Mouse (Mus musculus): ENCODE results near the gene Map2k2. TPM values are rescaled to one million over a fixed set of nuclear protein-coding genes. Genes with fewer than 3 reads are reported as not detected.

The Map2k2 gene
- polyA plus RNA-seq, 1 experiment from 2014 or later: 229 TPM

- 2% methylated on average over 35 of the region's 35 CpGs for WGBS
- H3K36me3 ChIP-seq: peaks cover 37% of the 10 kb centered on the region
- H3K4me2 ChIP-seq: peak overlapping the region; percentile 63
- peak; percentile 82 for ATAC-seq (ENCODE audit: insufficient number of reproducible peaks, insufficient read depth, low FRiP score, low TSS enrichment, low read depth)
- H3K27ac ChIP-seq: peak overlapping the region; percentile 99
- peak overlapping the region; percentile 94 for H3K4me3 ChIP-seq (replicated peaks)
- H3K9me3 ChIP-seq: no peaks in the 10 kb centered on the region
- H3K27me3 ChIP-seq: no peaks in the 10 kb centered on the region
- H3K4me1 ChIP-seq (replicated peaks): peaks cover 21% of the 10 kb centered on the region
- peak overlapping the region; percentile 95 for H3K9ac ChIP-seq (replicated peaks)
Observed at GRCm38 (mm10) chr10:81106113-81106721, 502 bp downstream of the Map2k2 start.

DNA sequence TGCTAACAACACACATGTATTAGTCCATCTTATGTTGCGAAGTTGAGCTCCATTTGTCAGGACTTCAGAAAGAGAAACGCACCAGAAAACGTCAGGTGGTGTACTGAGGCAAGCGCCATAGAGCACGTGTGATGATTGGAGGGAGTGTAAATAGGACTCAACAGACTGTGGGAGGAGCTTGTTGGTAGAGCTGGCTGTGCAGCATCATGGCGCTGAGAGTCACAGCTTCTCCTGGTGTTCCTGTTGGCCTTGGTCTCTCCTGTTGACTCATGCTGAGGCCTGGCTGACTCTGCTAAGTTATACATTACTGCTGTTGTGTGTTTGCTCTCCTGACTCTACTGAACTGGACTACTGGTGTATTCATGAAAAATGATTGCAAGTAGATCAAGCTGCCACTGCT lies 7.2 kb downstream of the Map2k2 start:
- 91% methylated on average over 6 of the region's 6 CpGs for WGBS

GRCm38 (mm10) chr10:81119625-81120024 lies 13.9 kb downstream of the Map2k2 start:
- WGBS: 94% methylated on average over 10 of the region's 10 CpGs
- H3K9ac ChIP-seq (replicated peaks): no peak overlapping the region
- H3K27me3 ChIP-seq: no peaks in the 10 kb centered on the region
- no peak for ATAC-seq (ENCODE audit: insufficient number of reproducible peaks, insufficient read depth, low FRiP score, low TSS enrichment, low read depth)
- peaks cover 98% of the 10 kb centered on the region for H3K36me3 ChIP-seq
- no peaks in the 10 kb centered on the region for H3K4me1 ChIP-seq (replicated peaks)
- no peaks in the 10 kb centered on the region for H3K9me3 ChIP-seq
- no peak overlapping the region for H3K4me3 ChIP-seq (replicated peaks)
- H3K4me2 ChIP-seq: no peak overlapping the region
- no peak overlapping the region for H3K27ac ChIP-seq

More for the DNA sequence above, 7.2 kb downstream of the Map2k2 start:
- peaks cover 95% of the 10 kb centered on the region for H3K36me3 ChIP-seq
- no peak overlapping the region for H3K27ac ChIP-seq
- no peak overlapping the region for H3K4me2 ChIP-seq
- H3K9ac ChIP-seq (replicated peaks): no peak overlapping the region
- no peaks in the 10 kb centered on the region for H3K9me3 ChIP-seq
- no peak overlapping the region for H3K4me3 ChIP-seq (replicated peaks)
- H3K4me1 ChIP-seq (replicated peaks): no peaks in the 10 kb centered on the region
- ATAC-seq (ENCODE audit: insufficient number of reproducible peaks, insufficient read depth, low FRiP score, low TSS enrichment, low read depth): no peak
- H3K27me3 ChIP-seq: no peaks in the 10 kb centered on the region

DNA sequence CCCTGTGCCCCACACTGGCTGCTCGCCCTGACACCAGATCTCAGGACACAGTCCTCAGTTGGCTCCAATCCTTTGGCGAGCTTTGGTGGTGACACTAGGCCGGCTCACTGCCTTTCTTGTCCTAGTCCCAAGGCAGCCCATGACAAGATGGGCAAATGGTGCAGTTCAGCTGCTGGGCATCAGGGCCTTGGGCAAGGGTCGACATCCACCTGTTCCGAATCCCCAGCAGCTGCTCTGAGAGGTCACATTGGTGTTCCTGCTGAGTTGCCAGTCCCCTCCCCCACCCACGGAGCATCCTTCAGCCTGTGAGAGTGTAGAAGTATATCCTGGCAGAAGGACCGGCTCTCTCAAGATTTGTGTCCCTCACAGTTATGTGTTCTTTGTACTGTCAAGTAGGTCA lies 14.9 kb downstream of the Map2k2 start:
- H3K36me3 ChIP-seq: peaks cover 91% of the 10 kb centered on the region
- H3K9ac ChIP-seq (replicated peaks): 0 out of 2 replicates have a peak overlapping the region, but pooled peaks have one; percentile 37
- no peaks in the 10 kb centered on the region for H3K9me3 ChIP-seq
- WGBS: 81% methylated on average over 7 of the region's 7 CpGs
- ATAC-seq (ENCODE audit: insufficient number of reproducible peaks, insufficient read depth, low FRiP score, low TSS enrichment, low read depth): no peak
- no peaks in the 10 kb centered on the region for H3K4me1 ChIP-seq (replicated peaks)
- H3K27ac ChIP-seq: no peak overlapping the region
- no peaks in the 10 kb centered on the region for H3K27me3 ChIP-seq
- H3K4me3 ChIP-seq (replicated peaks): no peak overlapping the region
- H3K4me2 ChIP-seq: no peak overlapping the region

DNA sequence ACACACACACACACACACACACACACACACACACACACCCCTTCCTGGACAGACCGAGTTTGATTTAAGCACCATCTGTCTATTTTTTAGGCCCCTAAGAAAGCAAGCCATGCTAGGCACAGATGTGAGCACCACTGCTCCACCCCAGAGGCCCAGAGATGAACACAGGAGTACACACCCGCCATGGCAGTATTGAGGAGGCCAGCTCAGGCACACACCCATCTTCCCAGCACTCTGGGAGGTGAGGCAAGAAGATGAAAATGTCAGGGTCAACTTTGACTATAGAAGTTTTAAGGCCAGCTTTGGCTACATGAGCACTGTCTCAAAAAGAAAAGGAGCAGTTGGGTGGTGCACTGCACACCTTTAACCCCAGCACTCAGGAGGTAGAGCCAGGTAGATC lies 17.2 kb downstream of the Map2k2 start:
- Histone ChIP-seq H3K9ac (replicated peaks) (no peak overlapping the region), H3K36me3 (peaks cover 71% of the 10 kb centered on the region), H3K9me3 (no peaks in the 10 kb centered on the region), H3K27ac (no peak overlapping the region), H3K4me2 (no peak overlapping the region), H3K4me1 (replicated peaks) (peaks cover 5% of the 10 kb centered on the region; the same call in 1 of the 2 replicates), H3K4me3 (replicated peaks) (no peak overlapping the region), H3K27me3 (peaks cover 8% of the 10 kb centered on the region; the same call in 1 of the 2 replicates)
- 82% methylated on average over 2 of the region's 2 CpGs for WGBS
- ATAC-seq (ENCODE audit: insufficient number of reproducible peaks, insufficient read depth, low FRiP score, low TSS enrichment, low read depth): no peak

DNA sequence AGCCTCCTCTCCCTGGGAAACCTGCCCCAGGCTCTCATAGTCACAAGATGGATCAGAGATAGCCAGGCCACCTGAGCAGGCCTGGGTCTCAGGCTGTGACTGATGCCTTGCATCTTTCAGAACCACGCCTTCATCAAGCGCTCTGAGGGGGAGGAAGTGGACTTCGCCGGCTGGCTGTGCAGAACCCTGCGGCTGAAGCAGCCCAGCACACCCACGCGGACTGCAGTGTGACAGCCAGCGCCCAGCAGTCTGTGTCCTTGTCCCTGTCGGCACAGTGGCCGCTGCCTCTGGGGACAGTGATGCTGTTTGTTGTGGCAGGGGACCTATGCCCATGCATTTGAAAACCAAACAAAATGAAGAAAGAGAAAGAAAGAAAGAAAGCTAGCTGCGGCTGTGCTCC lies 17.8 kb downstream of the Map2k2 start:
- H3K36me3 ChIP-seq: peaks cover 65% of the 10 kb centered on the region
- peaks cover 9% of the 10 kb centered on the region for H3K4me1 ChIP-seq (replicated peaks)
- H3K4me3 ChIP-seq (replicated peaks): no peak overlapping the region
- no peaks in the 10 kb centered on the region for H3K9me3 ChIP-seq
- H3K27ac ChIP-seq: no peak overlapping the region
- WGBS: 87% methylated on average over 11 of the region's 11 CpGs
- no peak for ATAC-seq (ENCODE audit: insufficient number of reproducible peaks, insufficient read depth, low FRiP score, low TSS enrichment, low read depth)
- peaks cover 14% of the 10 kb centered on the region; the same call in 1 of the 2 replicates for H3K27me3 ChIP-seq
- no peak overlapping the region for H3K9ac ChIP-seq (replicated peaks)
- no peak overlapping the region for H3K4me2 ChIP-seq

DNA sequence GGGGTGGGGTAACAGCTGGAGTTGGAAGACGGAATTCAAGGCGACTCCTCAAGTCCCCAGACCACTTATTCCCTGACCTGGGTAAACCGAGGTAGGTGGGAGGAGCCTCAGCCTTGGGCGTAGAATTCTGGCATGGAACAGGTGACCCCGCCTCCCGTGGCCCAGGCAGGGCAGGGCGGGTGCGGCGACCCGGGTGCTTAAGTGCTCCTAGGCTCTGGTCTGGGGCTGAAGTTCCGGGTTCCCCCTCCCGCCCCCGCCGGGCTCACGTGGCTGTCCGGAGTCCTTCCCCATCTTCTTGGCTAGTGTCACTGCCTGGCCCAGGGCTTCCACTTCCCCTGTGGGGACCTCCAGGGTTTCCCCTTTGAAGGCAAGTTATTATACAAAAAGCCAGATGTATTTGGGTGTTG lies 28.5 kb downstream of the Map2k2 start:
- H3K36me3 ChIP-seq: no peaks in the 10 kb centered on the region
- H3K4me3 ChIP-seq (replicated peaks): peak overlapping the region; percentile 18
- H3K4me1 ChIP-seq (replicated peaks): peaks cover 39% of the 10 kb centered on the region
- peaks cover 49% of the 10 kb centered on the region for H3K27me3 ChIP-seq
- no peaks in the 10 kb centered on the region for H3K9me3 ChIP-seq
- ATAC-seq (ENCODE audit: insufficient number of reproducible peaks, insufficient read depth, low FRiP score, low TSS enrichment, low read depth): no peak
- 3% methylated on average over 16 of the region's 16 CpGs for WGBS
- 0 out of 2 replicates have a peak overlapping the region, but pooled peaks have one; percentile 15 for H3K4me2 ChIP-seq
- no peak overlapping the region for H3K9ac ChIP-seq (replicated peaks)
- H3K27ac ChIP-seq: no peak overlapping the region

DNA sequence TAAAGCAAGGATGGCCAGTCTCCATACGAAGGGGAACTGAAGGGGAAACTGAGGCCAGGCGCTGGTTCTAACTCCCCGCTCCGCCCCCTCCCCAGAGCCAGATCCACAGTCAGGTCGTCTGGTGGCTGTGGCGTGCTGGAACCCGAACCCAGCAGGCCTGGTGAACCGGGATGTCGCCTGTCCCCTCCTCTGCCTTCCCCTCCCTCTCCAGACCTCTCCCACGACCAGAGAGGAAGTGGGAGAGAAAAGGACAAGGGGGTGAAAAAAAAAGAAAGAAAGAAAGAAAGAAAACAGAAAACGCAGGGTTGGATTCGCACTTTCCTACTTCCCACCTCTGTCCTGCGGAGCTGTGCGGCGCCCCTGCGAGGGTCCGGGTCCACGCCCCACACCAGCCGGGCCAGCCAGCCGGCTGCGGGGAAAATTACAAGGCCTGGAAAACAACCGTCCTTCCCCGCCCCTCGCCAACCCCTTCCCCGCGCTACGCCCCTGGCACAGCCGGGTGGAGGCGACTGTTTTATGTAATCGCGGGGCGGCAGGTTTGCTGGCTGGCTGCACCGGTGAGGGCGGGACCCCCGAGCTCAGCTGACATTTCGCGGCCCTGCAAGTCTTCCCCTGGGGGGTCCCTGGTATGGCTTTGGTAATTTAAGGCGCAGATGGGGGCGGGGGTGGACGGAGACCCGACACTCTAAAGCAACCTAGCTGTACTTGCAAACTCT lies 29.4 kb downstream of the Map2k2 start, which contains the start of gene Zbtb7a:
TSS of gene Zbtb7a (plus strand) at position 255 of the 716 bp plus-strand sequence.
- H3K9me3 ChIP-seq: no peaks in the 10 kb centered on the region
- WGBS: 2% methylated on average over 41 of the region's 41 CpGs
- H3K4me2 ChIP-seq: peak within 1 kb of the TSS; percentile 100
- peaks cover 40% of the 10 kb centered on the region for H3K4me1 ChIP-seq (replicated peaks)
- H3K27me3 ChIP-seq: peaks cover 42% of the 10 kb centered on the region
- peak within 1 kb of the TSS; percentile 99 for H3K27ac ChIP-seq
- ATAC-seq (ENCODE audit: insufficient number of reproducible peaks, insufficient read depth, low FRiP score, low TSS enrichment, low read depth): no peak
- H3K9ac ChIP-seq (replicated peaks): peak within 1 kb of the TSS; percentile 90
- peak within 1 kb of the TSS; percentile 84 for H3K4me3 ChIP-seq (replicated peaks)
- H3K36me3 ChIP-seq: no peaks in the 10 kb centered on the region

DNA sequence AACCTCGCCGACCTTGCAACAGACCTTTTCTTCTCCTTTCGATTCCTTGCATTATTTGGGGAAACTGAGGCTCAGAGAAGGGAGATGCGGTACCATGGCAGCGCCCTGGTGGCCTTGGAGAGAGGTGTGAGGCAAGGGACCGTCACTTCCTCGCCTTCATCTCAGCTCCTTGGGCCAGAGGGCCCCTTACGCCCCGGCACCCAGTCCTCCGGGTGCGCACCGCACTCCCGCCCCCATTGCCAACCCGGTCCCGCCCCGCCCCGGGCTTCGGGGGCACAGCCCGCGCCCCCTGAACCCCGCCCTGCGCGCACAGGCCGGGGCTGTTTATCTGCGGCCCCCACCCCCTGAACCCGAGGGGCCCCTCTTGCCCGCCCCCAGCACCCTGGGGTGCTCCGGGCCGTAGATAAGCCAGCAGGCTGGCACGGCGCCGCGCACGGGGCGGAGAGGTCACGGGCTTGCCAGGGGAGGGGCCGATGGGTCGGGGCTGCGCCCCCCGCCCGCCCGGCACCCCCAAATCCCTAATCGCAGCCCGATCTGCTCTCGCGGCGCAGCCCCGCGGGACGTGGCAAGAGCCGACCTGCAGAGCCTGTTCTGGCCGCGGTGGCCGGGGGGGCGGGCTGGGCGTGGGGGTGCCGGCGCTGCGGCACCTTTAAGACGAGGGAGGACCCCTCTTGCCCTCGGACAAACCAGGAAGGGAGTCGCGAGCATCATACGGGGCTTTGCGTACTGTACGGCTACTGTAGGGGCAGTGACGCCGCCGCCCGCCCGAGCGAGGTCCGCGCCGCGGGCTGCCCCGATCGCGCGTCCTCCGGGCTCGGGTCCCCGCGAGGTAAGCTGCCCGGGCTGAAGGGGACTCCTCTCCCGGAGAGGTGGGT lies 30.4 kb downstream of the Map2k2 start:
- under 1% methylated on average over 79 of the region's 86 CpGs for WGBS
- H3K27me3 ChIP-seq: peaks cover 41% of the 10 kb centered on the region
- peaks cover 50% of the 10 kb centered on the region for H3K4me1 ChIP-seq (replicated peaks)

DNA sequence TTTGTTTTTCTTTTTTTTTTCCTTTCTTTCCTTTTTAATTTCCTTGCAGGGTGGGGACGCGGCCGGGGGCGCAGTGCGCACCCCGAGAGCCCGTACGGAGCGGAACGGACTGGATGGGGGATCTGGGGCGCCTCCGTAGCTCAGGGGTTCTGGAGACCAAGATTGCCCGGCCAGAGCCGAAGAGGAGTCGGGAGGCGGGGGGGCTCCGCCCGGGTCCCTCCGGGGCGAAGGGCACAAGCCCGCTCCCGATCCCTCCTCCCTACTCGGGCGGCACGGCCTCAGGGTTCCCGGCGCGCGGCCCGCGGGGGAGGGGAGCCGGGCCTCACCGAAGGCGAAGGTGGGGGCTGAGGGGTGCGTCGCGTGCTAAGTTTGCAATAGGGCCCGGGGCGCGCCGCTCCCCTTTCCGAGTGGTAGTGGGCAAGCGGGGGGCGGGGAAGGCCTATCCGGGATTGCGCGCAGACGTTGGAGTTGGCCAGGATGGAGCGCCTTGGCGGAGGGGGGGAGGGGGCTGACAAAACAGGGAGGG lies 31.1 kb downstream of the Map2k2 start:
- WGBS: under 1% methylated on average over 49 of the region's 50 CpGs
- Histone ChIP-seq H3K36me3 (peaks cover 4% of the 10 kb centered on the region; the same call in 1 of the 2 replicates), H3K4me1 (replicated peaks) (peaks cover 57% of the 10 kb centered on the region), H3K4me2 (peak overlapping the region; percentile 100), H3K27ac (peak overlapping the region; percentile 99), H3K9ac (replicated peaks) (peak overlapping the region; percentile 90), H3K27me3 (peaks cover 39% of the 10 kb centered on the region), H3K4me3 (replicated peaks) (peak overlapping the region; percentile 84), H3K9me3 (no peaks in the 10 kb centered on the region)
- ATAC-seq (ENCODE audit: insufficient number of reproducible peaks, insufficient read depth, low FRiP score, low TSS enrichment, low read depth): peak; percentile 58

More for the DNA sequence above, 30.4 kb downstream of the Map2k2 start:
- ATAC-seq (ENCODE audit: insufficient number of reproducible peaks, insufficient read depth, low FRiP score, low TSS enrichment, low read depth): peak; percentile 2; the same call in 1 of the 2 replicates
- Histone ChIP-seq H3K4me3 (replicated peaks) (peak overlapping the region; percentile 84), H3K4me2 (peak overlapping the region; percentile 100), H3K9ac (replicated peaks) (peak overlapping the region; percentile 90), H3K9me3 (no peaks in the 10 kb centered on the region), H3K36me3 (no peaks in the 10 kb centered on the region), H3K27ac (peak overlapping the region; percentile 99)
